Mouse (Mus musculus): ENCODE data around the gene Plau. TPM values are rescaled to one million over a fixed set of nuclear protein-coding genes. Genes with fewer than 3 reads are reported as not detected.

Gene Plau
- polyA plus RNA-seq, 1 experiment, result 6.1 TPM

GRCm38 (mm10) chr14:20793758-20794531 is 42.5 kb upstream of the Plau start, which contains the start of gene Camk2g:
Gene Camk2g, minus strand, starts transcription at chr14:20794088.
- under 1% methylated on average over 68 of the region's 76 CpGs for WGBS
- peak within 1 kb of the TSS; percentile 97 for H3K4me3 ChIP-seq (replicated peaks; ENCODE audit: extremely low read depth, low read depth, low read length)
- H3K4me1 ChIP-seq (ENCODE audit: control insufficient read depth, insufficient read depth, low read length), result peaks cover 9% of the 10 kb centered on the region; the same call in 1 of the 2 replicates
- TF ChIP-seq CTCF (IDR thresholded peaks at IDR 0.05; ENCODE audit: insufficient read depth, low read length) (no peak), POLR2A (IDR thresholded peaks at IDR 0.05; ENCODE audit: borderline replicate concordance, extremely low read depth, low read depth, low read length) (peak; percentile 60; the same call in 1 of the 2 replicates)
- peak; percentile 85 for DNase-seq

- TF ChIP-seq CTCF (IDR thresholded peaks at IDR 0.05; ENCODE audit: insufficient read depth, low read length), result no peak
- TF ChIP-seq POLR2A (IDR thresholded peaks at IDR 0.05; ENCODE audit: borderline replicate concordance, extremely low read depth, low read depth, low read length), result no peak
- no peak for DNase-seq
Measured at GRCm38 (mm10) chr14:20794589-20794988, 41.9 kb upstream of the Plau start.

GRCm38 (mm10) chr14:20795423-20796152 is 40.9 kb upstream of the Plau start:
- Histone ChIP-seq H3K4me1 (ENCODE audit: control insufficient read depth, insufficient read depth, low read length) (peaks cover 9% of the 10 kb centered on the region; the same call in 1 of the 2 replicates), H3K4me3 (replicated peaks; ENCODE audit: extremely low read depth, low read depth, low read length) (no peak overlapping the region)
- WGBS, result 49% methylated on average over 9 of the region's 9 CpGs
- TF ChIP-seq POLR2A (IDR thresholded peaks at IDR 0.05; ENCODE audit: borderline replicate concordance, extremely low read depth, low read depth, low read length) (no peak), CTCF (IDR thresholded peaks at IDR 0.05; ENCODE audit: insufficient read depth, low read length) (no peak)
- no peak for DNase-seq

More at GRCm38 (mm10) chr14:20794589-20794988, 41.9 kb upstream of the Plau start:
- Histone ChIP-seq H3K4me1 (ENCODE audit: control insufficient read depth, insufficient read depth, low read length) (peaks cover 9% of the 10 kb centered on the region; the same call in 1 of the 2 replicates), H3K4me3 (replicated peaks; ENCODE audit: extremely low read depth, low read depth, low read length) (peak overlapping the region; percentile 77)
- WGBS, result 30% methylated on average over 9 of the region's 9 CpGs

- no peak for DNase-seq
- WGBS, result 79% methylated on average over 8 of the region's 8 CpGs
- Histone ChIP-seq H3K4me3 (replicated peaks; ENCODE audit: extremely low read depth, low read depth, low read length) (no peak overlapping the region), H3K4me1 (ENCODE audit: control insufficient read depth, insufficient read depth, low read length) (peaks cover 9% of the 10 kb centered on the region; the same call in 1 of the 2 replicates)
- TF ChIP-seq POLR2A (IDR thresholded peaks at IDR 0.05; ENCODE audit: borderline replicate concordance, extremely low read depth, low read depth, low read length) (no peak), CTCF (IDR thresholded peaks at IDR 0.05; ENCODE audit: insufficient read depth, low read length) (no peak)
Measured at GRCm38 (mm10) chr14:20796170-20796569, 40.3 kb upstream of the Plau start.

GRCm38 (mm10) chr14:20796643-20797042 is 39.8 kb upstream of the Plau start:
- H3K4me1 ChIP-seq (ENCODE audit: control insufficient read depth, insufficient read depth, low read length), result peaks cover 7% of the 10 kb centered on the region; the same call in 1 of the 2 replicates
- H3K4me3 ChIP-seq (replicated peaks; ENCODE audit: extremely low read depth, low read depth, low read length), result no peak overlapping the region
- DNase-seq, result no peak
- no peak for TF ChIP-seq CTCF (IDR thresholded peaks at IDR 0.05; ENCODE audit: insufficient read depth, low read length)
- TF ChIP-seq POLR2A (IDR thresholded peaks at IDR 0.05; ENCODE audit: borderline replicate concordance, extremely low read depth, low read depth, low read length), result no peak
- WGBS, result 81% methylated on average over 8 of the region's 8 CpGs

GRCm38 (mm10) chr14:20798300-20798699 is 38.2 kb upstream of the Plau start:
- Histone ChIP-seq H3K4me1 (ENCODE audit: control insufficient read depth, insufficient read depth, low read length) (0 out of 2 replicates have a peak, but pooled peaks cover 2% of the 10 kb centered on the region), H3K4me3 (replicated peaks; ENCODE audit: extremely low read depth, low read depth, low read length) (no peak overlapping the region)
- WGBS, result 71% methylated on average over 6 of the region's 6 CpGs
- no peak for DNase-seq
- TF ChIP-seq POLR2A (IDR thresholded peaks at IDR 0.05; ENCODE audit: borderline replicate concordance, extremely low read depth, low read depth, low read length) (no peak), CTCF (IDR thresholded peaks at IDR 0.05; ENCODE audit: insufficient read depth, low read length) (no peak)

GRCm38 (mm10) chr14:20798761-20799160 is 37.7 kb upstream of the Plau start:
- WGBS, result 2% methylated on average over 7 of the region's 7 CpGs
- H3K4me3 ChIP-seq (replicated peaks; ENCODE audit: extremely low read depth, low read depth, low read length), result no peak overlapping the region
- peaks cover 3% of the 10 kb centered on the region; the same call in 1 of the 2 replicates for H3K4me1 ChIP-seq (ENCODE audit: control insufficient read depth, insufficient read depth, low read length)
- DNase-seq, result peak; percentile 90
- TF ChIP-seq POLR2A (IDR thresholded peaks at IDR 0.05; ENCODE audit: borderline replicate concordance, extremely low read depth, low read depth, low read length) (no peak), CTCF (IDR thresholded peaks at IDR 0.05; ENCODE audit: insufficient read depth, low read length) (peak; percentile 98)

- TF ChIP-seq POLR2A (IDR thresholded peaks at IDR 0.05; ENCODE audit: borderline replicate concordance, extremely low read depth, low read depth, low read length) (no peak), CTCF (IDR thresholded peaks at IDR 0.05; ENCODE audit: insufficient read depth, low read length) (no peak)
- Histone ChIP-seq H3K4me1 (ENCODE audit: control insufficient read depth, insufficient read depth, low read length) (peaks cover 17% of the 10 kb centered on the region), H3K4me3 (replicated peaks; ENCODE audit: extremely low read depth, low read depth, low read length) (no peak overlapping the region)
- 17% methylated on average over 2 of the region's 2 CpGs for WGBS
- DNase-seq, result no peak
Measured at GRCm38 (mm10) chr14:20802926-20803605, 33.4 kb upstream of the Plau start.

- peak; percentile 77 for DNase-seq
- TF ChIP-seq CTCF (IDR thresholded peaks at IDR 0.05; ENCODE audit: insufficient read depth, low read length) (peak; percentile 98), POLR2A (IDR thresholded peaks at IDR 0.05; ENCODE audit: borderline replicate concordance, extremely low read depth, low read depth, low read length) (no peak)
- Histone ChIP-seq H3K4me3 (replicated peaks; ENCODE audit: extremely low read depth, low read depth, low read length) (no peak overlapping the region), H3K4me1 (ENCODE audit: control insufficient read depth, insufficient read depth, low read length) (peaks cover 17% of the 10 kb centered on the region)
- WGBS, result 5% methylated on average over 7 of the region's 7 CpGs
Measured at GRCm38 (mm10) chr14:20803606-20803938, 32.9 kb upstream of the Plau start.

Data from lung, adult 2 months (tissue).